Mouse (Mus musculus): Measurements from ENCODE around the gene Ankrd33. TPM values are rescaled to one million over a fixed set of nuclear protein-coding genes. Genes with fewer than 3 reads are reported as not detected.

Ankrd33 gene
- polyA plus RNA-seq, 1 experiment from 2014 or later = not detected

- ChIA-PET POLR2A (interaction anchor here (0.7 to 1.3 kb wide), 2 partner anchors 68 to 163 kb away, joined by 3 to 4 read pairs; no protein-coding TSS in a partner anchor), CTCF (interaction anchor here (1.4 kb wide), 3 partner anchors 10 to 33 kb away, joined by 4 read pairs; no protein-coding TSS in a partner anchor)
- in situ Hi-C loops (cut with MboI; ENCODE audit: low pct_unique_long_range_greater_than_20kb) = no loop called here
- no peaks in the 10 kb centered on the region for H3K27me3 ChIP-seq
- TF ChIP-seq CTCF (IDR thresholded peaks at IDR 0.05) = no peak
- no peak for DNase-seq (ENCODE audit: low read depth, low spot score)
- no peak for ATAC-seq
These were observed 39.9 kb upstream of the Ankrd33 start for GRCm38 (mm10) chr15:101075656-101076055.

- TF ChIP-seq CTCF (IDR thresholded peaks at IDR 0.05) = no peak
- H3K27me3 ChIP-seq = no peaks in the 10 kb centered on the region
- CTCF ChIA-PET = interaction anchor here (1.4 kb wide), 1 partner anchor 34 kb away, joined by 4 read pairs; no protein-coding TSS in a partner anchor
- no peak for ATAC-seq
- POLR2A ChIA-PET = interaction anchor here (0.6 to 1.3 kb wide), 2 partner anchors 24 to 67 kb away, joined by 4 read pairs; no protein-coding TSS in a partner anchor
- no peak for DNase-seq (ENCODE audit: low read depth, low spot score)
- in situ Hi-C loops (cut with MboI; ENCODE audit: low pct_unique_long_range_greater_than_20kb) = no loop called here
These were observed 39.2 kb upstream of the Ankrd33 start for GRCm38 (mm10) chr15:101076071-101077000.

- no peak for TF ChIP-seq CTCF (IDR thresholded peaks at IDR 0.05)
- ATAC-seq (no peak), DNase-seq (ENCODE audit: low read depth, low spot score) (no peak)
- ChIA-PET CTCF (interaction anchor here (0.7 kb wide), 1 partner anchor 35 kb away, joined by 3 read pairs; no protein-coding TSS in a partner anchor), POLR2A (interaction anchor here (0.6 to 1.0 kb wide), 2 partner anchors 8 to 25 kb away, joined by 3 to 4 read pairs; no protein-coding TSS in a partner anchor)
- in situ Hi-C loops (cut with MboI; ENCODE audit: low pct_unique_long_range_greater_than_20kb) = no loop called here
- no peaks in the 10 kb centered on the region for H3K27me3 ChIP-seq
These were observed 38.3 kb upstream of the Ankrd33 start for GRCm38 (mm10) chr15:101077001-101077812.

- in situ Hi-C loops (cut with MboI; ENCODE audit: low pct_unique_long_range_greater_than_20kb) = no loop called here
These were observed 37.5 kb upstream of the Ankrd33 start, which contains the start of gene Fignl2 for GRCm38 (mm10) chr15:101077813-101078730. Fignl2 (minus strand) TSS chr15:101078567.

GRCm38 (mm10) chr15:101078731-101079156 lies 36.8 kb upstream of the Ankrd33 start:
- ATAC-seq (peak; percentile 81), DNase-seq (ENCODE audit: low read depth, low spot score) (no peak)
- no peak for TF ChIP-seq CTCF (IDR thresholded peaks at IDR 0.05)
- H3K27me3 ChIP-seq = no peaks in the 10 kb centered on the region
- in situ Hi-C loops (cut with MboI; ENCODE audit: low pct_unique_long_range_greater_than_20kb) = no loop called here
- ChIA-PET CTCF (interaction anchor here (0.9 kb wide), 1 partner anchor 12 kb away, joined by 3 read pairs; no protein-coding TSS in a partner anchor), POLR2A (interaction anchor here (0.7 to 1.3 kb wide), 3 partner anchors 18 to 574 kb away, joined by 3 to 4 read pairs (median 3); no protein-coding TSS in a partner anchor)

More at GRCm38 (mm10) chr15:101077813-101078730, 37.5 kb upstream of the Ankrd33 start, which contains the start of gene Fignl2:
- CTCF ChIA-PET = interaction anchor here (0.9 kb wide), 1 partner anchor 12 kb away, joined by 3 read pairs; no protein-coding TSS in a partner anchor
- H3K27me3 ChIP-seq = no peaks in the 10 kb centered on the region
- DNase-seq (ENCODE audit: low read depth, low spot score) (no peak), ATAC-seq (peak; percentile 4)
- no peak for TF ChIP-seq CTCF (IDR thresholded peaks at IDR 0.05)
- POLR2A ChIA-PET = interaction anchor here (1.0 to 1.3 kb wide), 3 partner anchors 9 to 62 kb away, joined by 3 to 4 read pairs (median 3); no protein-coding TSS in a partner anchor

DNA sequence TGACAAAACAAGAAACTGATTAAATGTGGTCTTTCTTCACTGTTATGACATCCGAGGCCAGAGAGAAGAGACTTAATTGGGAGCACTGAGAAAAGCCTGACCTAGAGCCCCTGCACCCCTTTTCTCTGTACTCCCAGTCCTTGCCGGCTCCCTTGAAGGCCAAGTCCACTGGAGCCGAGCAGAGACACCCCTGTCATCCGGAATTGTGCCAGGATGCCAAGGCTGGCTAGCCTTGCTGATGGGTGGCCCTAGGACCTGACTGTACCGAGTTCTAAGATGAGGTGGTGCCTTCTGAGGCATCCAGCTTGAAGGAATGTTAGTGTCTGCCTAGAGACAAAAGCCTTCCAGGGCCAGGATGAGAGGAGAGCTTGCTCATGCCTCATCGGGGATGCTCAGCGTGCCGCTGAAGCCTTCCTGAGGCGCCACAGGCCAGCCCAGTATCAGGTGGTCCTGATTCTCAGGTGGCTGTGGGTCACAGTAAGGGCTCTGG lies 35.5 kb upstream of the Ankrd33 start:
- no peak for TF ChIP-seq CTCF (IDR thresholded peaks at IDR 0.05)
- H3K27me3 ChIP-seq = no peaks in the 10 kb centered on the region
- ChIA-PET CTCF (no interaction called here), POLR2A (interaction anchor here (0.6 kb wide), 1 partner anchor 12 kb away, joined by 3 read pairs; no protein-coding TSS in a partner anchor)
- ATAC-seq (no peak), DNase-seq (ENCODE audit: low read depth, low spot score) (no peak)
- in situ Hi-C loops (cut with MboI; ENCODE audit: low pct_unique_long_range_greater_than_20kb) = no loop called here

DNA sequence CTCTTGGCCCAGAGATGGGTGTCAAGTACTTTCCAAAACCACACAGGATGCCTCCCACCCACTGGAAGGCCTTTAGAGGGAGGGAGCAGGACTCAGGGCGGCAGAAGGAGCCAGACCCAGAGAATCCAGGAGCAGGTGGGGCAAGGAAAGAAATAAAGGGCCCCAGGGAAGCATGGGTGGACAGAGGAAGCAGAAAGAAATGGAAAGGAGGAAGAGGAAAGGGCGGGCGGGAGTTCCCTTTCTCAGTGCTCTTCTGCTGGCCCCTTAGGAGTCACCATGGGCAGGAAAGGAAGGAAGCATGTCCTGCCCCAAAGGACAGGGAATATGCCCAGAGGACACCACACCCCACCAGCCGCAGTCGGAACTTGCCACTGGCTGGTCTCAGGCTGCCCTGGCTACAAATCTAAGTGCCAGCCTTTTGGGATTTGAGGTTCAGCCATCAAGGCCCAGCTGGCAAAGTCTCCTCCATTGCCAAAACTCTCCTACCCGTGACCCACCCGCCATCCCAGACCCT lies 34.5 kb upstream of the Ankrd33 start:
- ChIA-PET CTCF (no interaction called here), POLR2A (no interaction called here)
- TF ChIP-seq CTCF (IDR thresholded peaks at IDR 0.05) = no peak
- DNase-seq (ENCODE audit: low read depth, low spot score) (no peak), ATAC-seq (no peak)
- no peaks in the 10 kb centered on the region for H3K27me3 ChIP-seq
- in situ Hi-C loops (cut with MboI; ENCODE audit: low pct_unique_long_range_greater_than_20kb) = no loop called here

DNA sequence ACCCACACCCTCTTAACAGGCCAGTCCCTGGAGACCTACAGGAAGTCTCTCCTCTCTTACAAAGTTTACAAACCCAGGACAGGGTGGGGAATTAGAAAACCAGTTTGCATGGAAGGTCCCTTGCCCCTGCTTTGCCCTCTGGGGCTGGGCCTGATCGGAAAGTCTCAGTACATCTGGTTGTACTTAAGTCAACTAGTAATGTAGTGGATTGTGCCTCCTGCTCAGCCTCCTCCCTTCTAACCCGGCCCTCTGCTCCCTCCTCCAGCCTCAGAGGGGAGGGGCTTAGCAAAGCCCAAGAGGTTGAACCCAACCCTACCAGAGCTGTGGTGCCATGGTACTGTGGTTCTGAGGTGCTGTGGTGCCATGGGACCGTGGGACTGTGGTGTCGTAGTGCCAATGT lies 33.3 kb upstream of the Ankrd33 start:
- no peak for TF ChIP-seq CTCF (IDR thresholded peaks at IDR 0.05)
- H3K27me3 ChIP-seq = no peaks in the 10 kb centered on the region
- ATAC-seq = no peak
- ChIA-PET POLR2A (no interaction called here), CTCF (no interaction called here)
- in situ Hi-C loops (cut with MboI; ENCODE audit: low pct_unique_long_range_greater_than_20kb) = no loop called here
- no peak for DNase-seq (ENCODE audit: low read depth, low spot score)

DNA sequence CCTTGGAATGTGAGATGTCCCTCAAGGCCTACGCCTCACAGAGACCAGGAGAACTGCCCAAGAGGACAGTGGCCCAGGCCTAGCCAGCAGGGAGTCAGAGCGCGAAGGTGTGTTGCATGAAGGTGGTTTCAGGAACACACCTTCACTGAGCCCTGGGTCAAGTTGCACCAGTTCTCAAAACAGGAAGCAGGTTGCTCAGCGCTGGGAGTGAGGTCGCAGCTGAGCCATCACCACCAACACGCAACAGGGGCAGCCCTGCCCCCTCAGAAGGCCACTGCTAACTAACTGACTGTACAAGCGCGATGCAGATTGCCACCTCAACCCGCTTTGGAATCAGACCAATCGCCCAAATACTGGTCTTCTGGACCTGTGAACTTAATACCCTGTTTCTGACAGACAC lies 31.1 kb upstream of the Ankrd33 start:
- CTCF ChIA-PET = no interaction called here
- in situ Hi-C loops (cut with MboI; ENCODE audit: low pct_unique_long_range_greater_than_20kb) = no loop called here

More for the DNA sequence above, 31.1 kb upstream of the Ankrd33 start:
- DNase-seq (ENCODE audit: low read depth, low spot score) (no peak), ATAC-seq (no peak)
- POLR2A ChIA-PET = no interaction called here
- no peak for TF ChIP-seq CTCF (IDR thresholded peaks at IDR 0.05)
- no peaks in the 10 kb centered on the region for H3K27me3 ChIP-seq
